Mouse (Mus musculus): Measurements from ENCODE around the gene Slc23a3.

GRCm38 (mm10) chr1:75158990-75159389 lies 25.3 kb upstream of the Slc23a3 start:
- TF ChIP-seq CTCF (IDR thresholded peaks at IDR 0.05) = no peak
- no peak for TF ChIP-seq EP300 (IDR thresholded peaks at IDR 0.05)
